In genomic region chr3:148228002-148228707, GRCm38 (mm10) we compare ENCODE assay signal across 15 mouse cellular contexts.
A peak's percentile ranks its signal among the peaks of the same experiment; 100 is the strongest.
DNase-seq lines count a peak whose midpoint lies in the region; ATAC-seq and TF ChIP-seq lines count a peak whose summit lies in the region.
"Had no signal": no experiment of that assay in that cellular context is flagged by ENCODE, and none has a peak within 500 bp of the region (broad histone marks: within the 10 kb centered on the region; RNA-seq: fewer than 3 reads in every experiment).

No protein-coding gene starts in this region.

- no peaks in the 10 kb centered on the region for H3K9me3 ChIP-seq in intestine, embryonic 15.5 days
- H3K9me3 ChIP-seq in intestine, postnatal 0 days (ENCODE audit: control insufficient read depth): no peaks in the 10 kb centered on the region
- no peaks in the 10 kb centered on the region for H3K9me3 ChIP-seq in embryonic facial prominence, embryonic 10.5 days
- H3K9me3 ChIP-seq: heart, embryonic 13.5 days; midbrain, embryonic 12.5 days; neural tube, embryonic 13.5 days had no signal

- H3K4me2 ChIP-seq in intestine, embryonic 15.5 days (replicated peaks): no peak overlapping the region
- no peak overlapping the region for H3K4me2 ChIP-seq in intestine, postnatal 0 days (replicated peaks; ENCODE audit: low read depth)
- H3K4me2 ChIP-seq: heart, embryonic 13.5 days; midbrain, embryonic 12.5 days; neural tube, embryonic 13.5 days had no signal

- no peak overlapping the region for H3K27ac ChIP-seq in intestine, embryonic 15.5 days
- H3K27ac ChIP-seq in intestine, postnatal 0 days (ENCODE audit: low read depth, low read length): no peak overlapping the region
- 0 out of 2 replicates have a peak overlapping the region, but pooled peaks have one; percentile 8 for H3K27ac ChIP-seq in embryonic facial prominence, embryonic 10.5 days (replicated peaks)
- H3K27ac ChIP-seq: heart, embryonic 13.5 days; liver, embryonic 14.5 days; midbrain, embryonic 12.5 days; neural tube, embryonic 13.5 days had no signal

- no peak for DNase-seq in embryonic facial prominence, embryonic 10.5 days (ENCODE audit: low spot score)
- peak; percentile 9 for DNase-seq in gastrocnemius, postnatal 25 days
- DNase-seq in lung, postnatal 25 days (ENCODE audit: low spot score): peak; percentile 9
- DNase-seq in spleen, postnatal 4 days (ENCODE audit: low spot score in 2 of 2): no peak
- DNase-seq in thymus, postnatal 14 days: no peak
- DNase-seq: cerebellum, postnatal 10 days; kidney, adult 2 months; layer of hippocampus, postnatal 36 days had no signal

- TF ChIP-seq CTCF in intestine, postnatal 0 days (IDR thresholded peaks at IDR 0.05; ENCODE audit: low read depth): no peak

- H3K36me3 ChIP-seq in intestine, embryonic 15.5 days: no peaks in the 10 kb centered on the region
- no peaks in the 10 kb centered on the region for H3K36me3 ChIP-seq in intestine, postnatal 0 days (ENCODE audit: control insufficient read depth, insufficient read depth)
- H3K36me3 ChIP-seq in embryonic facial prominence, embryonic 10.5 days (replicated peaks): no peaks in the 10 kb centered on the region
- H3K36me3 ChIP-seq: heart, embryonic 13.5 days; midbrain, embryonic 12.5 days; neural tube, embryonic 13.5 days had no signal

- ATAC-seq in intestine, embryonic 15.5 days: peak; percentile 41; the same call in 1 of the 2 replicates
- no peak for ATAC-seq in intestine, postnatal 0 days
- ATAC-seq: forebrain, embryonic 14.5 days had no signal

- H3K4me3 ChIP-seq in intestine, embryonic 15.5 days (replicated peaks): no peak overlapping the region
- no peak overlapping the region for H3K4me3 ChIP-seq in intestine, postnatal 0 days (ENCODE audit: low read depth, low read length)
- H3K4me3 ChIP-seq in embryonic facial prominence, embryonic 10.5 days: no peak overlapping the region
- H3K4me3 ChIP-seq: heart, embryonic 13.5 days; midbrain, embryonic 12.5 days; neural tube, embryonic 13.5 days had no signal

- H3K9ac ChIP-seq in intestine, embryonic 15.5 days: no peak overlapping the region
- no peak overlapping the region for H3K9ac ChIP-seq in intestine, postnatal 0 days (ENCODE audit: low read depth, low read length)
- H3K9ac ChIP-seq: heart, embryonic 13.5 days; liver, embryonic 14.5 days; midbrain, embryonic 12.5 days; neural tube, embryonic 13.5 days had no signal

- WGBS in intestine, embryonic 15.5 days: 49% methylated on average over 9 of the region's 9 CpGs
- 39% methylated on average over 9 of the region's 9 CpGs for WGBS in intestine, postnatal 0 days
- 50% methylated on average over 9 of the region's 9 CpGs for WGBS in embryonic facial prominence, embryonic 10.5 days

- no peaks in the 10 kb centered on the region for H3K4me1 ChIP-seq in intestine, embryonic 15.5 days (replicated peaks)
- H3K4me1 ChIP-seq in intestine, postnatal 0 days (replicated peaks; ENCODE audit: control insufficient read depth, insufficient read depth, low read length): no peaks in the 10 kb centered on the region
- peaks cover 10% of the 10 kb centered on the region for H3K4me1 ChIP-seq in embryonic facial prominence, embryonic 10.5 days
- H3K4me1 ChIP-seq: midbrain, embryonic 12.5 days; neural tube, embryonic 13.5 days had no signal

- H3K27me3 ChIP-seq in intestine, embryonic 15.5 days (replicated peaks): no peaks in the 10 kb centered on the region
- no peaks in the 10 kb centered on the region for H3K27me3 ChIP-seq in intestine, postnatal 0 days (replicated peaks; ENCODE audit: control insufficient read depth, insufficient read depth, low read length)
- no peaks in the 10 kb centered on the region for H3K27me3 ChIP-seq in embryonic facial prominence, embryonic 10.5 days (replicated peaks; ENCODE audit: low read depth, poor library complexity, severe bottlenecking)
- H3K27me3 ChIP-seq: heart, embryonic 13.5 days; midbrain, embryonic 12.5 days; neural tube, embryonic 13.5 days had no signal

Comparison
In these comparisons a context has a peak if more than half of its experiments do, and no peak if none do; other contexts are left out.
1. DNase-seq: peak in gastrocnemius, postnatal 25 days (single experiment) and lung, postnatal 25 days (single experiment); none in embryonic facial prominence, embryonic 10.5 days (single experiment), spleen, postnatal 4 days (0 of 2) and thymus, postnatal 14 days (single experiment).